Mouse (Mus musculus) CH12.LX (cell line): ENCODE results near the gene Pold1. TPM values are rescaled to one million over a fixed set of nuclear protein-coding genes. Genes with fewer than 3 reads are reported as not detected.

ENCODE experiments used
- DNase-seq: peaks from one replicate; pipeline ENCODE4 v3.0.0-alpha.2; 2013; ENCODE audit errors: extremely low read depth
- H3K27ac ChIP-seq: 2 replicates; pipeline ENCODE4 v1.5.1; 2012; ENCODE audit warnings: low read depth, mild to moderate bottlenecking, control low read depth, moderate library complexity; ENCODE audit not compliant: insufficient read depth
- H3K27me3 ChIP-seq: replicated peaks from 2 replicates; pipeline ENCODE3; 2012; ENCODE audit warnings: inconsistent platforms
- H3K36me3 ChIP-seq, 2 experiments: replicated peaks in 1 of 2; 2 replicates each; pipeline versions ENCODE3 to v1.6.1; 2012; ENCODE audit warnings: inconsistent platforms in 1 of 2, low read length in 1 of 2, mild to moderate bottlenecking in 1 of 2, mixed read lengths in 1 of 2, moderate library complexity in 1 of 2; ENCODE audit not compliant: control insufficient read depth in 1 of 2, insufficient read depth in 1 of 2
- H3K4me1 ChIP-seq, 2 experiments: 2 replicates each; pipeline ENCODE4 v1.6.1; 2012; ENCODE audit warnings: inconsistent platforms in 1 of 2, moderate library complexity in 1 of 2; ENCODE audit not compliant: insufficient read depth in 2 of 2, control insufficient read depth in 1 of 2
- H3K4me2 ChIP-seq: 2 replicates; pipeline ENCODE4 v1.6.1; 2012; ENCODE audit warnings: low read depth, mild to moderate bottlenecking, control low read depth; ENCODE audit not compliant: poor library complexity, insufficient read depth, severe bottlenecking
- H3K4me3 ChIP-seq, 3 experiments: fragments of 150-350 bp in 1 of 3; sonication (generic) in 1 of 3; replicated peaks in 1 of 3; 2 replicates each; pipeline versions ENCODE3 to v1.5.1; 2011 to 2012; ENCODE audit warnings: low read depth in 2 of 3, low read length in 2 of 3, mild to moderate bottlenecking in 2 of 3, moderate library complexity in 2 of 3, control low read depth in 1 of 3, improper control_type of control experiment in 1 of 3, inconsistent platforms in 1 of 3, mixed read lengths in 1 of 3; ENCODE audit not compliant: poor library complexity in 1 of 3
- H3K79me2 ChIP-seq: replicated peaks from 2 replicates; pipeline ENCODE4 v1.6.1; 2012; ENCODE audit warnings: mild to moderate bottlenecking, moderate library complexity; ENCODE audit not compliant: control insufficient read depth, poor library complexity, insufficient read depth, severe bottlenecking; ENCODE audit errors: extremely low read depth
- H3K9ac ChIP-seq: 2 replicates; pipeline ENCODE4 v1.6.1; 2012; ENCODE audit warnings: low read depth, mild to moderate bottlenecking, control low read depth, moderate library complexity; ENCODE audit not compliant: insufficient read depth
- H3K9me3 ChIP-seq: replicated peaks from 2 replicates; pipeline ENCODE3; 2012; ENCODE audit warnings: low read length, inconsistent platforms, mixed read lengths
- E2F4 ChIP-seq: IDR thresholded peaks from 2 replicates; pipeline ENCODE4 v1.6.1; 2011; ENCODE audit warnings: low read depth, low read length, improper control_type of control experiment; ENCODE audit not compliant: insufficient replicate concordance
- ELF1 ChIP-seq: IDR thresholded peaks from 2 replicates; pipeline ENCODE4 v1.6.1; 2014; ENCODE audit warnings: low read depth, mild to moderate bottlenecking, inconsistent platforms, low read length, improper control_type of control experiment
- EP300 ChIP-seq: IDR thresholded peaks from 2 replicates; pipeline ENCODE4 v1.6.1; 2011; ENCODE audit warnings: low read length, improper control_type of control experiment
- IRF4 ChIP-seq: IDR thresholded peaks from 2 replicates; pipeline ENCODE4 v1.6.1; 2014; ENCODE audit warnings: low read depth, mild to moderate bottlenecking, inconsistent platforms, low read length, improper control_type of control experiment
- JUND ChIP-seq: conservative IDR thresholded peaks from 2 replicates; pipeline ENCODE4 v1.6.1; 2011; ENCODE audit warnings: low read depth, low read length, improper control_type of control experiment
- MAFK ChIP-seq: IDR thresholded peaks from 2 replicates; pipeline ENCODE4 v1.6.1; 2011; ENCODE audit warnings: low read length, improper control_type of control experiment; ENCODE audit not compliant: insufficient replicate concordance
- MAZ ChIP-seq: IDR thresholded peaks from 2 replicates; pipeline ENCODE4 v1.6.1; 2012; ENCODE audit warnings: low read depth, mild to moderate bottlenecking, inconsistent platforms, low read length, improper control_type of control experiment, moderate library complexity
- MXI1 ChIP-seq: IDR thresholded peaks from 2 replicates; pipeline ENCODE4 v1.6.1; 2011; ENCODE audit warnings: mild to moderate bottlenecking, low read depth, low read length, improper control_type of control experiment
- MYC ChIP-seq: IDR thresholded peaks from 2 replicates; pipeline ENCODE4 v1.6.1; 2011; ENCODE audit warnings: low read depth, mild to moderate bottlenecking, improper control_type of control experiment, low read length
- POLR2A ChIP-seq: IDR thresholded peaks from 2 replicates; pipeline ENCODE4 v1.6.1; 2011; ENCODE audit warnings: low read depth, mild to moderate bottlenecking, improper control_type of control experiment, low read length
- POLR2AphosphoS2 ChIP-seq: IDR thresholded peaks from 2 replicates; pipeline ENCODE4 v1.6.1; 2011; ENCODE audit warnings: low read depth, low read length, improper control_type of control experiment
- RCOR1 ChIP-seq: conservative IDR thresholded peaks from 2 replicates; pipeline ENCODE4 v1.6.1; 2012; ENCODE audit warnings: low read depth, mild to moderate bottlenecking, inconsistent platforms, low read length, improper control_type of control experiment
- SMC3 ChIP-seq: IDR thresholded peaks from 2 replicates; pipeline ENCODE4 v1.6.1; 2011; ENCODE audit warnings: low read depth, low read length, improper control_type of control experiment
- TCF12 ChIP-seq: IDR thresholded peaks from 2 replicates; pipeline ENCODE4 v1.6.1; 2014; ENCODE audit warnings: low read depth, mild to moderate bottlenecking, inconsistent platforms, low read length, improper control_type of control experiment
- ZC3H11A ChIP-seq: IDR thresholded peaks from 2 replicates; pipeline ENCODE4 v1.6.1; 2012; ENCODE audit warnings: low read depth, mild to moderate bottlenecking, inconsistent platforms, low read length, improper control_type of control experiment
- ZKSCAN1 ChIP-seq: IDR thresholded peaks from 2 replicates; pipeline ENCODE4 v1.6.1; 2012; ENCODE audit warnings: low read depth, inconsistent platforms, low read length, improper control_type of control experiment, borderline replicate concordance
- dilution Hi-C: fragments of 300-500 bp; cut with MboI; formaldehyde crosslinking; loops from 2 replicates; pipeline ENCODE4 v1.14.3; 2020; ENCODE audit warnings: low sequenced_read_pairs; ENCODE audit not compliant: extremely low pct_unique_long_range_greater_than_20kb, extremely low pct_ligation_motif_present
- in situ Hi-C: fragments of 300-500 bp; cut with MboI; formaldehyde crosslinking; loops from 3 replicates; pipeline ENCODE4 v1.14.3; 2019; ENCODE audit warnings: low sequenced_read_pairs, low pct_ligation_motif_present, low pct_unique_long_range_greater_than_20kb, mixed read lengths
- polyA plus RNA-seq: library from polyadenylated mRNA; unstranded; fragments of >175 nt; gene quantifications from 2 replicates; pipeline ENCODE4 v1.2.1, GENCODE M21; 2012; ENCODE audit warnings: low read depth; ENCODE audit not compliant: insufficient read length
- total RNA-seq, 2 experiments: library from RNA; depleted of rRNA; stranded (reverse); fragments of 300-350 nt in 1 of 2; fragments of >200 nt in 1 of 2; gene quantifications; 2 replicates each; pipeline ENCODE4 v1.2.3; 2012 to 2014

Gene Pold1
- total and polyA plus RNA-seq, 3 experiments = 49.3 to 131 (median 67.6) TPM

- H3K4me2 ChIP-seq = no peak overlapping the region
- H3K9me3 ChIP-seq = no peaks in the 10 kb centered on the region
- H3K4me3 ChIP-seq = no peak overlapping the region
- H3K27ac ChIP-seq = no peak overlapping the region
- peaks cover 40% of the 10 kb centered on the region for H3K27me3 ChIP-seq
- H3K79me2 ChIP-seq = no peaks in the 10 kb centered on the region
- H3K4me1 ChIP-seq = no peaks in the 10 kb centered on the region
- in situ Hi-C loops = loop anchor here (10.0 kb wide), 1 partner anchor 98 kb away; the partner anchor contains the start of genes 1700008O03Rik and Syt3
- H3K36me3 ChIP-seq = peaks cover 0 to 22% of the 10 kb centered on the region in 2 experiments
- TF ChIP-seq MYC = no peak
- no peak for TF ChIP-seq E2F4
- no peak for TF ChIP-seq ZC3H11A
- TF ChIP-seq ELF1 = no peak
- no peak for TF ChIP-seq EP300
- no peak for TF ChIP-seq SMC3
- no peak for TF ChIP-seq TCF12
- no peak for TF ChIP-seq JUND
- TF ChIP-seq ZKSCAN1 = no peak
- no peak for TF ChIP-seq IRF4
- no peak for TF ChIP-seq MXI1
- TF ChIP-seq MAZ = no peak
- no peak for TF ChIP-seq POLR2AphosphoS2
- no peak for TF ChIP-seq MAFK
- no peak for TF ChIP-seq RCOR1
- no peak for TF ChIP-seq POLR2A
- H3K9ac ChIP-seq = no peak overlapping the region
- dilution Hi-C loops = no loop called here
- DNase-seq = no peak
Measured at GRCm38 (mm10) chr7:44482836-44483435, 65.7 kb downstream of the Pold1 start.

Other genes with a start within 250 kb of the Pold1 start
- 0.89 and 0.97 TPM in 2 replicates for gene Clec11a, start 241.9 kb downstream of the Pold1 start, total RNA-seq (2012; rRNA removed)
- 0.46 and 0.69 TPM in 2 replicates for gene Clec11a, start 241.9 kb downstream of the Pold1 start, total RNA-seq (2014; rRNA removed)
- 0.38 and 0.53 TPM in 2 replicates for gene Clec11a, start 241.9 kb downstream of the Pold1 start, polyA plus RNA-seq
- under 0.01 and 0.04 TPM in 2 replicates for gene Shank1, start 238.6 kb downstream of the Pold1 start, total RNA-seq (2012; rRNA removed)
- gene Shank1, start 238.6 kb downstream of the Pold1 start, total RNA-seq (2014; rRNA removed) = not detected in 2 replicates
- gene Shank1, start 238.6 kb downstream of the Pold1 start, polyA plus RNA-seq = 0.07 and 0.12 TPM in 2 replicates
- 0.08 and 0.17 TPM in 2 replicates for gene Syt3, start 164.7 kb downstream of the Pold1 start, total RNA-seq (2012; rRNA removed)
- 0.11 TPM in 1 of 2 replicates, not detected in the other for gene Syt3, start 164.7 kb downstream of the Pold1 start, total RNA-seq (2014; rRNA removed)
- gene Syt3, start 164.7 kb downstream of the Pold1 start, polyA plus RNA-seq = 0.30 TPM in 1 of 2 replicates, not detected in the other
- 0.17 and 0.81 TPM in 2 replicates for gene 1700008O03Rik, start 163.0 kb downstream of the Pold1 start, total RNA-seq (2012; rRNA removed)
- not detected in 2 replicates for gene 1700008O03Rik, start 163.0 kb downstream of the Pold1 start, total RNA-seq (2014; rRNA removed)
- gene 1700008O03Rik, start 163.0 kb downstream of the Pold1 start, polyA plus RNA-seq = 0.74 and 1.7 TPM in 2 replicates
- gene Lrrc4b, start 119.8 kb downstream of the Pold1 start, total RNA-seq (2012; rRNA removed) = 0.04 TPM in 1 of 2 replicates, not detected in the other
- not detected in 2 replicates for gene Lrrc4b, start 119.8 kb downstream of the Pold1 start, total RNA-seq (2014; rRNA removed)
- gene Lrrc4b, start 119.8 kb downstream of the Pold1 start, polyA plus RNA-seq = not detected in 2 replicates
- gene Aspdh, start 83.5 kb downstream of the Pold1 start, total RNA-seq (2012; rRNA removed) = not detected in 2 replicates
- gene Aspdh, start 83.5 kb downstream of the Pold1 start, total RNA-seq (2014; rRNA removed) = not detected in 2 replicates
- gene Aspdh, start 83.5 kb downstream of the Pold1 start, polyA plus RNA-seq = not detected in 2 replicates
- 53.0 and 57.7 TPM in 2 replicates for gene Josd2, start 80.9 kb downstream of the Pold1 start, total RNA-seq (2012; rRNA removed)
- 23.4 and 33.9 TPM in 2 replicates for gene Josd2, start 80.9 kb downstream of the Pold1 start, total RNA-seq (2014; rRNA removed)
- 45.9 and 54.8 TPM in 2 replicates for gene Josd2, start 80.9 kb downstream of the Pold1 start, polyA plus RNA-seq
- 25.9 and 32.4 TPM in 2 replicates for gene Emc10, start 52.3 kb downstream of the Pold1 start, total RNA-seq (2012; rRNA removed)
- gene Emc10, start 52.3 kb downstream of the Pold1 start, total RNA-seq (2014; rRNA removed) = 14.1 and 14.4 TPM in 2 replicates
- 42.7 and 49.1 TPM in 2 replicates for gene Emc10, start 52.3 kb downstream of the Pold1 start, polyA plus RNA-seq
- gene Fam71e1, start 52.3 kb downstream of the Pold1 start, total RNA-seq (2012; rRNA removed) = 1.2 and 1.3 TPM in 2 replicates
- not detected in 2 replicates for gene Fam71e1, start 52.3 kb downstream of the Pold1 start, total RNA-seq (2014; rRNA removed)
- gene Fam71e1, start 52.3 kb downstream of the Pold1 start, polyA plus RNA-seq = 0.33 and 0.39 TPM in 2 replicates
- gene Mybpc2, start 24.2 kb downstream of the Pold1 start, total RNA-seq (2012; rRNA removed) = 3.0 and 5.0 TPM in 2 replicates
- gene Mybpc2, start 24.2 kb downstream of the Pold1 start, total RNA-seq (2014; rRNA removed) = 2.0 TPM in 2 replicates
- 8.3 and 8.6 TPM in 2 replicates for gene Mybpc2, start 24.2 kb downstream of the Pold1 start, polyA plus RNA-seq
- gene Spib, start 16.8 kb downstream of the Pold1 start, total RNA-seq (2012; rRNA removed) = 135 and 200 TPM in 2 replicates
- gene Spib, start 16.8 kb downstream of the Pold1 start, total RNA-seq (2014; rRNA removed) = 162 and 194 TPM in 2 replicates
- 279 and 336 TPM in 2 replicates for gene Spib, start 16.8 kb downstream of the Pold1 start, polyA plus RNA-seq
- 36.8 and 50.0 TPM in 2 replicates for gene Nr1h2, start 5.1 kb upstream of the Pold1 start, total RNA-seq (2012; rRNA removed)
- gene Nr1h2, start 5.1 kb upstream of the Pold1 start, total RNA-seq (2014; rRNA removed) = 13.9 and 14.2 TPM in 2 replicates
- gene Nr1h2, start 5.1 kb upstream of the Pold1 start, polyA plus RNA-seq = 40.5 and 43.8 TPM in 2 replicates
- 194 and 200 TPM in 2 replicates for gene Napsa, start 23.5 kb upstream of the Pold1 start, total RNA-seq (2012; rRNA removed)
- gene Napsa, start 23.5 kb upstream of the Pold1 start, total RNA-seq (2014; rRNA removed) = 133 and 175 TPM in 2 replicates
- gene Napsa, start 23.5 kb upstream of the Pold1 start, polyA plus RNA-seq = 239 and 253 TPM in 2 replicates
- gene Kcnc3, start 41.8 kb upstream of the Pold1 start, total RNA-seq (2012; rRNA removed) = 1.4 and 1.7 TPM in 2 replicates
- 0.18 and 0.31 TPM in 2 replicates for gene Kcnc3, start 41.8 kb upstream of the Pold1 start, total RNA-seq (2014; rRNA removed)
- 3.4 and 5.6 TPM in 2 replicates for gene Kcnc3, start 41.8 kb upstream of the Pold1 start, polyA plus RNA-seq
- 1.1 and 1.5 TPM in 2 replicates for gene Myh14, start 122.0 kb upstream of the Pold1 start, total RNA-seq (2012; rRNA removed)
- 0.09 and 0.12 TPM in 2 replicates for gene Myh14, start 122.0 kb upstream of the Pold1 start, total RNA-seq (2014; rRNA removed)
- 0.60 and 0.89 TPM in 2 replicates for gene Myh14, start 122.0 kb upstream of the Pold1 start, polyA plus RNA-seq
- gene Izumo2, start 159.9 kb upstream of the Pold1 start, total RNA-seq (2012; rRNA removed) = not detected in 2 replicates
- not detected in 2 replicates for gene Izumo2, start 159.9 kb upstream of the Pold1 start, total RNA-seq (2014; rRNA removed)
- not detected in 2 replicates for gene Izumo2, start 159.9 kb upstream of the Pold1 start, polyA plus RNA-seq
- gene Vrk3, start 199.6 kb upstream of the Pold1 start, total RNA-seq (2012; rRNA removed) = 27.6 and 30.0 TPM in 2 replicates
- gene Vrk3, start 199.6 kb upstream of the Pold1 start, total RNA-seq (2014; rRNA removed) = 29.5 and 34.2 TPM in 2 replicates
- gene Vrk3, start 199.6 kb upstream of the Pold1 start, polyA plus RNA-seq = 42.3 and 50.4 TPM in 2 replicates
- 9.3 and 9.6 TPM in 2 replicates for gene Zfp473, start 202.2 kb upstream of the Pold1 start, total RNA-seq (2012; rRNA removed)
- gene Zfp473, start 202.2 kb upstream of the Pold1 start, total RNA-seq (2014; rRNA removed) = 10.0 and 10.5 TPM in 2 replicates
- 6.8 and 8.7 TPM in 2 replicates for gene Zfp473, start 202.2 kb upstream of the Pold1 start, polyA plus RNA-seq